17 mouse cellular contexts compared by ENCODE assay signal in genomic region chr5:66412821-66413220, GRCm38 (mm10).
DNase-seq lines count a peak whose midpoint lies in the region; ATAC-seq and TF ChIP-seq lines count a peak whose summit lies in the region.
"Had no signal": no experiment of that assay in that cellular context is flagged by ENCODE, and none has a peak within 500 bp of the region (broad histone marks: within the 10 kb centered on the region; RNA-seq: fewer than 3 reads in every experiment).

No protein-coding gene starts in this region.

- intact Hi-C loops in left cerebral cortex, adult 2 months (cut with DNase I), result no loop called here
- intact Hi-C loops in left cerebral cortex, postnatal 36 days (cut with DNase I), result loop anchor here (5.0 kb wide), 1 partner anchor 264 kb away; the partner anchor contains the start of gene Uchl1

- ATAC-seq in midbrain, embryonic 13.5 days, result no peak
- ATAC-seq in midbrain, embryonic 16.5 days, result no peak

- no peak for TF ChIP-seq CTCF in left cerebral cortex, adult 2 months (IDR thresholded peaks at IDR 0.05)

- peaks cover 50% of the 10 kb centered on the region for H3K4me1 ChIP-seq in midbrain, embryonic 13.5 days (replicated peaks)
- peaks cover 32% of the 10 kb centered on the region for H3K4me1 ChIP-seq in midbrain, embryonic 16.5 days (ENCODE audit: control insufficient read depth, insufficient read depth, low read length)
- H3K4me1 ChIP-seq: megakaryocyte, embryonic 14.5 days had no signal

- peak overlapping the region; percentile 78 for H3K27ac ChIP-seq in left cerebral cortex, adult 2 months
- H3K27ac ChIP-seq in midbrain, embryonic 13.5 days, result peak overlapping the region; percentile 67; the same call in 1 of the 2 replicates
- peak overlapping the region; percentile 67 for H3K27ac ChIP-seq in midbrain, embryonic 16.5 days (ENCODE audit: low read length)

- no peak overlapping the region for H3K4me3 ChIP-seq in left cerebral cortex, adult 2 months
- no peak overlapping the region for H3K4me3 ChIP-seq in midbrain, embryonic 13.5 days (replicated peaks)
- H3K4me3 ChIP-seq in midbrain, embryonic 16.5 days (ENCODE audit: low read depth, low read length), result no peak overlapping the region
- H3K4me3 ChIP-seq: megakaryocyte, embryonic 14.5 days had no signal

- peak; percentile 46 to 55 for DNase-seq in frontal cortex, adult 2 months (ENCODE audit: extremely low spot score in 1 of 2, low spot score in 1 of 2)
- DNase-seq in frontal cortex, postnatal 14 days (ENCODE audit: low spot score in 2 of 2), result no peak
- no peak for DNase-seq in left cerebral cortex, adult 2 months (ENCODE audit: extremely low spot score in 1 of 2, low spot score in 2 of 2)
- DNase-seq in left cerebral cortex, postnatal 36 days (ENCODE audit: low spot score in 2 of 2), result no peak
- DNase-seq in retina, embryonic 14.5 days (ENCODE audit: low spot score), result no peak
- DNase-seq: adrenal gland, adult 2 months; cerebellum, adult 8-10 months; gastrocnemius, postnatal 25 days; kidney, adult 8-10 months; kidney, postnatal 14 days; lung, adult 18-20 months; lung, postnatal 14 days; right cerebral cortex, postnatal 4 days had no signal

- no peaks in the 10 kb centered on the region for H3K36me3 ChIP-seq in midbrain, embryonic 13.5 days
- H3K36me3 ChIP-seq in midbrain, embryonic 16.5 days (ENCODE audit: control insufficient read depth, insufficient read depth, low read length), result no peaks in the 10 kb centered on the region

- H3K9ac ChIP-seq in midbrain, embryonic 13.5 days (replicated peaks), result no peak overlapping the region
- H3K9ac ChIP-seq in midbrain, embryonic 16.5 days (ENCODE audit: low read depth, low read length), result 0 out of 2 replicates have a peak overlapping the region, but pooled peaks have one; percentile 30

- H3K9me3 ChIP-seq in midbrain, embryonic 13.5 days, result no peaks in the 10 kb centered on the region
- no peaks in the 10 kb centered on the region for H3K9me3 ChIP-seq in midbrain, embryonic 16.5 days (replicated peaks; ENCODE audit: control insufficient read depth, low read length, poor library complexity, severe bottlenecking)

- WGBS in midbrain, embryonic 13.5 days, result 87% methylated on average over 3 of the region's 3 CpGs
- 62% methylated on average over 3 of the region's 3 CpGs for WGBS in midbrain, embryonic 16.5 days

- no peaks in the 10 kb centered on the region for H3K27me3 ChIP-seq in midbrain, embryonic 13.5 days
- no peaks in the 10 kb centered on the region for H3K27me3 ChIP-seq in midbrain, embryonic 16.5 days (ENCODE audit: control insufficient read depth, insufficient read depth, low read depth, low read length)

- no peak overlapping the region for H3K4me2 ChIP-seq in midbrain, embryonic 13.5 days (replicated peaks)
- H3K4me2 ChIP-seq in midbrain, embryonic 16.5 days (ENCODE audit: low read length), result no peak overlapping the region
- H3K4me2 ChIP-seq: liver, embryonic 11.5 days had no signal

Comparison
In these comparisons a context has a peak if more than half of its experiments do, and no peak if none do; other contexts are left out.
1. DNase-seq: peak in frontal cortex, adult 2 months (2 of 2); none in frontal cortex, postnatal 14 days (0 of 2), left cerebral cortex, adult 2 months (0 of 2), left cerebral cortex, postnatal 36 days (0 of 2) and retina, embryonic 14.5 days (single experiment).
2. Peak in every context shown above with its lines, with median percentiles within 50 percentile points of each other: H3K27ac ChIP-seq.